Mouse (Mus musculus) kidney, embryonic 14.5 days (tissue): ENCODE results near the gene Prkaa1. TPM values are rescaled to one million over a fixed set of nuclear protein-coding genes. Genes with fewer than 3 reads are reported as not detected.

Experiments
- ATAC-seq: fragments of 200-750 bp; cut with Nextera tagmentation; 2 replicates; pipeline ENCODE4 v1.8.0; 2017; ENCODE audit warnings: moderate number of reproducible peaks, mild to moderate bottlenecking, moderate TSS enrichment, moderate library complexity; ENCODE audit not compliant: low FRiP score, low TSS enrichment
- H3K27ac ChIP-seq: fragments of 300-500 bp; sonication (generic); 2 replicates; pipeline ENCODE4 v1.5.1; 2014; ENCODE audit warnings: low read depth, mild to moderate bottlenecking, low read length, moderate library complexity, mixed read lengths
- H3K27me3 ChIP-seq: fragments of 300-500 bp; sonication (generic); 2 replicates; pipeline ENCODE4 v1.6.1; 2014; ENCODE audit warnings: mild to moderate bottlenecking, low read length; ENCODE audit not compliant: control insufficient read depth, insufficient read depth
- H3K36me3 ChIP-seq: fragments of 300-500 bp; sonication (generic); 2 replicates; pipeline ENCODE4 v1.6.1; 2014; ENCODE audit warnings: low read length, mixed read lengths; ENCODE audit not compliant: control insufficient read depth, insufficient read depth
- H3K4me1 ChIP-seq: fragments of 300-500 bp; sonication (generic); 2 replicates; pipeline ENCODE4 v1.6.1; 2014; ENCODE audit warnings: low read length, mixed read lengths; ENCODE audit not compliant: control insufficient read depth, insufficient read depth
- H3K4me2 ChIP-seq: fragments of 300-500 bp; sonication (generic); replicated peaks from 2 replicates; pipeline ENCODE4 v1.6.1; 2014; ENCODE audit warnings: low read depth, mild to moderate bottlenecking, low read length
- H3K4me3 ChIP-seq: fragments of 300-500 bp; sonication (generic); 2 replicates; pipeline ENCODE4 v1.5.1; 2014; ENCODE audit warnings: mild to moderate bottlenecking, low read length
- H3K9ac ChIP-seq: fragments of 300-500 bp; sonication (generic); 2 replicates; pipeline ENCODE4 v1.6.1; 2014; ENCODE audit warnings: low read depth, mild to moderate bottlenecking, low read length, moderate library complexity
- H3K9me3 ChIP-seq: fragments of 300-500 bp; sonication (generic); 2 replicates; pipeline ENCODE4 v1.6.1; 2016; ENCODE audit warnings: low read length; ENCODE audit not compliant: control insufficient read depth
- WGBS: fragments of 180-500 bp; shearing (Covaris S2); extraction: QIAGEN DNeasy Blood & Tissue Kit; methylation state at CpG from one replicate; pipeline ENCODE4 v1.1.7; 2014; 5-methylcytosine and 5-hydroxymethylcytosine counted together
- polyA plus RNA-seq: library from polyadenylated mRNA; unstranded; fragments of >200 nt; fragmentation: Nextera tagmentation; extraction: Ambion mirVana; gene quantifications from 2 replicates; pipeline ENCODE4 v1.2.1, GENCODE M21; 2014

Gene Prkaa1
- polyA plus RNA-seq, 1 experiment from 2014 or later: 26.1 TPM

- H3K27me3 ChIP-seq: no peaks in the 10 kb centered on the region
- no peaks in the 10 kb centered on the region; the same call in 1 of the 2 replicates for H3K36me3 ChIP-seq
- peak overlapping the region; percentile 96 for H3K4me3 ChIP-seq
- peak overlapping the region; percentile 86 for H3K27ac ChIP-seq
- H3K4me1 ChIP-seq: peaks cover 11% of the 10 kb centered on the region; the same call in 1 of the 2 replicates
- H3K9ac ChIP-seq: peak overlapping the region; percentile 81
- H3K4me2 ChIP-seq: peak overlapping the region; percentile 84
- WGBS: 38% methylated on average over 11 of the region's 11 CpGs
- peak; percentile 71 for ATAC-seq
- no peaks in the 10 kb centered on the region for H3K9me3 ChIP-seq
These were observed 41.1 kb downstream of the Prkaa1 start for GRCm38 (mm10) chr15:5184668-5185330.

GRCm38 (mm10) chr15:5185366-5186292 is 42.0 kb downstream of the Prkaa1 start, which contains the start of gene Ttc33:
TSS of gene Ttc33 (plus strand) at chr15:5185525.
- Histone ChIP-seq H3K27ac (peak within 1 kb of the TSS; percentile 86), H3K9ac (peak within 1 kb of the TSS; percentile 81), H3K4me2 (peak within 1 kb of the TSS; percentile 84), H3K4me3 (peak within 1 kb of the TSS; percentile 96), H3K4me1 (peaks cover 11% of the 10 kb centered on the region; the same call in 1 of the 2 replicates), H3K36me3 (peaks cover 6% of the 10 kb centered on the region; the same call in 1 of the 2 replicates), H3K27me3 (no peaks in the 10 kb centered on the region), H3K9me3 (no peaks in the 10 kb centered on the region)
- under 1% methylated on average over 54 of the region's 55 CpGs for WGBS
- peak; percentile 86 for ATAC-seq

- no peak for ATAC-seq
- WGBS: 38% methylated on average over 10 of the region's 10 CpGs
- H3K9ac ChIP-seq: peak overlapping the region; percentile 81; the same call in 1 of the 2 replicates
- peak overlapping the region; percentile 84 for H3K4me2 ChIP-seq
- H3K4me3 ChIP-seq: peak overlapping the region; percentile 96
- peaks cover 11% of the 10 kb centered on the region; the same call in 1 of the 2 replicates for H3K4me1 ChIP-seq
- no peaks in the 10 kb centered on the region for H3K27me3 ChIP-seq
- H3K27ac ChIP-seq: no peak overlapping the region; the same call in 1 of the 2 replicates
- H3K36me3 ChIP-seq: peaks cover 12% of the 10 kb centered on the region; the same call in 1 of the 2 replicates
- no peaks in the 10 kb centered on the region for H3K9me3 ChIP-seq
These were observed 42.6 kb downstream of the Prkaa1 start for GRCm38 (mm10) chr15:5186293-5186675.

- no peak for ATAC-seq
- peaks cover 11% of the 10 kb centered on the region; the same call in 1 of the 2 replicates for H3K4me1 ChIP-seq
- H3K4me2 ChIP-seq: no peak overlapping the region
- H3K9me3 ChIP-seq: no peaks in the 10 kb centered on the region
- peaks cover 16% of the 10 kb centered on the region; the same call in 1 of the 2 replicates for H3K36me3 ChIP-seq
- H3K4me3 ChIP-seq: no peak overlapping the region
- H3K27me3 ChIP-seq: no peaks in the 10 kb centered on the region
- no peak overlapping the region for H3K9ac ChIP-seq
- WGBS: 64% methylated on average over 4 of the region's 4 CpGs
- no peak overlapping the region for H3K27ac ChIP-seq
These were observed 43.5 kb downstream of the Prkaa1 start for GRCm38 (mm10) chr15:5187116-5187515.

GRCm38 (mm10) chr15:5188029-5188428 is 44.4 kb downstream of the Prkaa1 start:
- Histone ChIP-seq H3K4me1 (peaks cover 11% of the 10 kb centered on the region; the same call in 1 of the 2 replicates), H3K4me3 (no peak overlapping the region; the same call in 1 of the 2 replicates), H3K36me3 (peaks cover 18% of the 10 kb centered on the region; the same call in 1 of the 2 replicates), H3K27me3 (no peaks in the 10 kb centered on the region), H3K27ac (no peak overlapping the region), H3K9me3 (no peaks in the 10 kb centered on the region), H3K4me2 (no peak overlapping the region), H3K9ac (no peak overlapping the region)
- no peak for ATAC-seq
- 75% methylated on average over 1 of the region's 1 CpGs for WGBS

- Histone ChIP-seq H3K36me3 (peaks cover 18% of the 10 kb centered on the region; the same call in 1 of the 2 replicates), H3K27me3 (no peaks in the 10 kb centered on the region), H3K9me3 (no peaks in the 10 kb centered on the region), H3K4me2 (no peak overlapping the region), H3K27ac (no peak overlapping the region), H3K9ac (no peak overlapping the region), H3K4me1 (peaks cover 9% of the 10 kb centered on the region; the same call in 1 of the 2 replicates), H3K4me3 (no peak overlapping the region)
- ATAC-seq: no peak
- 75% methylated on average over 10 of the region's 10 CpGs for WGBS
These were observed 45.9 kb downstream of the Prkaa1 start for GRCm38 (mm10) chr15:5189504-5190093.

GRCm38 (mm10) chr15:5193833-5194232 is 50.2 kb downstream of the Prkaa1 start:
- Histone ChIP-seq H3K4me1 (peaks cover 7% of the 10 kb centered on the region), H3K9ac (no peak overlapping the region), H3K36me3 (peaks cover 18% of the 10 kb centered on the region; the same call in 1 of the 2 replicates), H3K27me3 (no peaks in the 10 kb centered on the region), H3K9me3 (no peaks in the 10 kb centered on the region), H3K4me3 (no peak overlapping the region), H3K4me2 (no peak overlapping the region), H3K27ac (no peak overlapping the region)
- no peak for ATAC-seq
- WGBS: 81% methylated on average over 3 of the region's 3 CpGs

- 92% methylated on average over 6 of the region's 6 CpGs for WGBS
These were observed 50.8 kb downstream of the Prkaa1 start for GRCm38 (mm10) chr15:5194446-5194845.

More at GRCm38 (mm10) chr15:5194446-5194845, 50.8 kb downstream of the Prkaa1 start:
- Histone ChIP-seq H3K4me3 (no peak overlapping the region), H3K27ac (no peak overlapping the region), H3K9ac (no peak overlapping the region), H3K9me3 (no peaks in the 10 kb centered on the region), H3K4me1 (peaks cover 7% of the 10 kb centered on the region), H3K27me3 (no peaks in the 10 kb centered on the region), H3K36me3 (peaks cover 18% of the 10 kb centered on the region; the same call in 1 of the 2 replicates), H3K4me2 (no peak overlapping the region)
- no peak for ATAC-seq
